Mouse (Mus musculus) embryonic fibroblast, embryonic 13.5 days (primary cell): ENCODE data around the gene Fam129a. TPM values are rescaled to one million over a fixed set of nuclear protein-coding genes. Genes with fewer than 3 reads are reported as not detected.

Experiments used
- H3K27ac ChIP-seq: 2 replicates; pipeline ENCODE4 v1.5.1; 2012; ENCODE audit warnings: low read length, control low read depth, inconsistent platforms; ENCODE audit not compliant: insufficient read depth
- H3K4me1 ChIP-seq: 2 replicates; pipeline ENCODE4 v1.6.1; 2011; ENCODE audit warnings: low read length; ENCODE audit not compliant: control insufficient read depth, insufficient read depth
- H3K4me3 ChIP-seq: 2 replicates; pipeline ENCODE4 v1.5.1; 2011; ENCODE audit warnings: mild to moderate bottlenecking, control low read depth, low read length; ENCODE audit not compliant: insufficient read depth
- CTCF ChIP-seq: IDR thresholded peaks from 2 replicates; pipeline ENCODE4 v1.5.1; 2011; ENCODE audit warnings: mild to moderate bottlenecking, control low read depth, low read length, moderate library complexity, borderline replicate concordance; ENCODE audit not compliant: insufficient read depth
- POLR2A ChIP-seq: IDR thresholded peaks from 2 replicates; pipeline ENCODE4 v1.6.1; 2011; ENCODE audit warnings: low read depth, mild to moderate bottlenecking, control low read depth, low read length, moderate library complexity
- polyA plus RNA-seq: library from polyadenylated mRNA; stranded (reverse); fragments of >200 nt; gene quantifications from 2 replicates; pipeline ENCODE4 v1.2.4, GENCODE M21; 2011; ENCODE audit warnings: low read depth; ENCODE audit not compliant: missing spikeins, insufficient read length

The Fam129a gene
- polyA plus RNA-seq, 1 experiment = 81.6 TPM

- H3K27ac ChIP-seq = no peak overlapping the region
- no peak overlapping the region for H3K4me3 ChIP-seq
- H3K4me1 ChIP-seq = no peaks in the 10 kb centered on the region
- no peak for TF ChIP-seq CTCF
- no peak for TF ChIP-seq POLR2A
Observed at GRCm38 (mm10) chr1:151563401-151563800, 7.6 kb upstream of the Fam129a start.

GRCm38 (mm10) chr1:151563893-151564292 is 7.1 kb upstream of the Fam129a start:
- no peaks in the 10 kb centered on the region for H3K4me1 ChIP-seq
- no peak overlapping the region for H3K4me3 ChIP-seq
- H3K27ac ChIP-seq = no peak overlapping the region
- TF ChIP-seq CTCF (no peak), POLR2A (no peak)

GRCm38 (mm10) chr1:151564377-151564776 is 6.6 kb upstream of the Fam129a start:
- TF ChIP-seq POLR2A = no peak
- TF ChIP-seq CTCF = peak; percentile 90
- Histone ChIP-seq H3K4me3 (no peak overlapping the region), H3K4me1 (no peaks in the 10 kb centered on the region), H3K27ac (no peak overlapping the region)

- TF ChIP-seq POLR2A (no peak), CTCF (no peak)
- H3K4me3 ChIP-seq = no peak overlapping the region
- H3K4me1 ChIP-seq = no peaks in the 10 kb centered on the region
- H3K27ac ChIP-seq = no peak overlapping the region
Observed at GRCm38 (mm10) chr1:151568682-151569081, 2.3 kb upstream of the Fam129a start.

- Histone ChIP-seq H3K4me1 (no peaks in the 10 kb centered on the region), H3K4me3 (peak overlapping the region; percentile 36), H3K27ac (peak overlapping the region; percentile 88)
- TF ChIP-seq POLR2A (no peak; the same call in 1 of the 2 replicates), CTCF (no peak)
Observed at GRCm38 (mm10) chr1:151571838-151572578, 1.0 kb downstream of the Fam129a start.

GRCm38 (mm10) chr1:151572601-151573320 is 1.8 kb downstream of the Fam129a start:
- H3K4me3 ChIP-seq = no peak overlapping the region
- peak overlapping the region; percentile 88; the same call in 1 of the 2 replicates for H3K27ac ChIP-seq
- TF ChIP-seq POLR2A (peak; percentile 38; the same call in 1 of the 2 replicates), CTCF (no peak)

GRCm38 (mm10) chr1:151580200-151580982 is 9.4 kb downstream of the Fam129a start:
- H3K27ac ChIP-seq = no peak overlapping the region

More at GRCm38 (mm10) chr1:151572601-151573320, 1.8 kb downstream of the Fam129a start:
- no peaks in the 10 kb centered on the region for H3K4me1 ChIP-seq

GRCm38 (mm10) chr1:151581454-151581853 is 10.5 kb downstream of the Fam129a start:
- no peak overlapping the region for H3K27ac ChIP-seq
- TF ChIP-seq CTCF (no peak), POLR2A (no peak)
- no peaks in the 10 kb centered on the region for H3K4me1 ChIP-seq
- no peak overlapping the region for H3K4me3 ChIP-seq

More at GRCm38 (mm10) chr1:151580200-151580982, 9.4 kb downstream of the Fam129a start:
- Histone ChIP-seq H3K4me3 (no peak overlapping the region), H3K4me1 (no peaks in the 10 kb centered on the region)
- TF ChIP-seq CTCF (no peak), POLR2A (no peak)

GRCm38 (mm10) chr1:151581977-151582376 is 11.0 kb downstream of the Fam129a start:
- H3K4me3 ChIP-seq = no peak overlapping the region
- H3K4me1 ChIP-seq = no peaks in the 10 kb centered on the region
- TF ChIP-seq CTCF = no peak
- TF ChIP-seq POLR2A = no peak
- H3K27ac ChIP-seq = no peak overlapping the region
